Mouse (Mus musculus): ENCODE results near the gene Mtfr1l. TPM values are rescaled to one million over a fixed set of nuclear protein-coding genes. Genes with fewer than 3 reads are reported as not detected.

Mtfr1l gene
- polyA plus RNA-seq, 1 experiment from 2014 or later = 170 TPM

- H3K27ac ChIP-seq (replicated peaks in 1 of 2; ENCODE audit: control insufficient read depth in 1 of 2, insufficient read depth in 1 of 2, low read depth in 2 of 2, low read length in 2 of 2) = no peak overlapping the region
- ATAC-seq (ENCODE audit: insufficient number of reproducible peaks, insufficient read depth, low FRiP score, low read depth) = no peak; the same call in 1 of the 2 replicates
- peaks cover 35% of the 10 kb centered on the region for H3K36me3 ChIP-seq (ENCODE audit: control insufficient read depth, insufficient read depth, low read length)
- no peaks in the 10 kb centered on the region for H3K4me1 ChIP-seq (ENCODE audit: control insufficient read depth in 2 of 2, insufficient read depth in 2 of 2, low read length in 2 of 2)
- H3K4me3 ChIP-seq (ENCODE audit: control insufficient read depth in 1 of 2, insufficient read depth in 1 of 2, low read depth in 1 of 2, low read length in 2 of 2) = no peak overlapping the region
- no peak overlapping the region for H3K4me2 ChIP-seq (ENCODE audit: low read length)
- no peaks in the 10 kb centered on the region for H3K9me3 ChIP-seq (ENCODE audit: control insufficient read depth, low read length)
- H3K9ac ChIP-seq (ENCODE audit: low read length) = 0 out of 2 replicates have a peak overlapping the region, but pooled peaks have one; percentile 46
- 6% methylated on average over 9 of the region's 9 CpGs for WGBS
- no peaks in the 10 kb centered on the region; the same call in 1 of the 2 replicates for H3K27me3 ChIP-seq (ENCODE audit: control insufficient read depth, insufficient read depth, low read length)
Measured at GRCm38 (mm10) chr4:134478031-134478430, 57.2 kb downstream of the Mtfr1l start.

- no peak overlapping the region for H3K9ac ChIP-seq (ENCODE audit: low read length)
- no peaks in the 10 kb centered on the region for H3K4me1 ChIP-seq (ENCODE audit: control insufficient read depth in 2 of 2, insufficient read depth in 2 of 2, low read length in 2 of 2)
- 88% methylated on average over 8 of the region's 8 CpGs for WGBS
- no peak overlapping the region for H3K27ac ChIP-seq (replicated peaks in 1 of 2; ENCODE audit: control insufficient read depth in 1 of 2, insufficient read depth in 1 of 2, low read depth in 2 of 2, low read length in 2 of 2)
- no peak for ATAC-seq (ENCODE audit: insufficient number of reproducible peaks, insufficient read depth, low FRiP score, low read depth)
- H3K4me2 ChIP-seq (ENCODE audit: low read length) = no peak overlapping the region
- H3K4me3 ChIP-seq (ENCODE audit: control insufficient read depth in 1 of 2, insufficient read depth in 1 of 2, low read depth in 1 of 2, low read length in 2 of 2) = no peak overlapping the region
- H3K27me3 ChIP-seq (ENCODE audit: control insufficient read depth, insufficient read depth, low read length) = no peaks in the 10 kb centered on the region
- H3K9me3 ChIP-seq (ENCODE audit: control insufficient read depth, low read length) = no peaks in the 10 kb centered on the region
- peaks cover 47% of the 10 kb centered on the region for H3K36me3 ChIP-seq (ENCODE audit: control insufficient read depth, insufficient read depth, low read length)
Measured at GRCm38 (mm10) chr4:134476899-134477298, 58.3 kb downstream of the Mtfr1l start.

Small RNA genes lying within 50 kb of the gene (microRNA-seq; reads per million reads assigned to microRNA genes)
- gene Mir6403 = not detected

Other genes starting within 250 kb of the Mtfr1l start
- gene Pdik1l, start 247.5 kb downstream of the Mtfr1l start, polyA plus RNA-seq (2014; fragmentation: Nextera tagmentation; extraction: Ambion mirVana) = 13.5 and 15.3 TPM in 2 replicates
- 39.4 and 43.2 TPM in 2 replicates for gene Trim63, start 220.3 kb downstream of the Mtfr1l start, polyA plus RNA-seq (2014; fragmentation: Nextera tagmentation; extraction: Ambion mirVana)
- 0.08 and 0.11 TPM in 2 replicates for gene Slc30a2, start 192.2 kb downstream of the Mtfr1l start, polyA plus RNA-seq (2014; fragmentation: Nextera tagmentation; extraction: Ambion mirVana)
- 2.8 and 2.9 TPM in 2 replicates for gene Extl1, start 151.5 kb downstream of the Mtfr1l start, polyA plus RNA-seq (2014; fragmentation: Nextera tagmentation; extraction: Ambion mirVana)
- 11.1 and 12.8 TPM in 2 replicates for gene Pafah2, start 139.1 kb downstream of the Mtfr1l start, polyA plus RNA-seq (2014; fragmentation: Nextera tagmentation; extraction: Ambion mirVana)
- gene Stmn1, start 67.1 kb downstream of the Mtfr1l start, polyA plus RNA-seq (2014; fragmentation: Nextera tagmentation; extraction: Ambion mirVana) = 933 and 977 TPM in 2 replicates
- 4.2 and 4.6 TPM in 2 replicates for gene Paqr7, start 38.7 kb downstream of the Mtfr1l start, polyA plus RNA-seq (2014; fragmentation: Nextera tagmentation; extraction: Ambion mirVana)
- gene Aunip, start 24.4 kb downstream of the Mtfr1l start, polyA plus RNA-seq (2014; fragmentation: Nextera tagmentation; extraction: Ambion mirVana) = 2.3 and 3.2 TPM in 2 replicates
- 41.5 and 43.6 TPM in 2 replicates for gene Selenon, start 16.8 kb upstream of the Mtfr1l start, polyA plus RNA-seq (2014; fragmentation: Nextera tagmentation; extraction: Ambion mirVana)
- gene Man1c1, start 168.9 kb upstream of the Mtfr1l start, polyA plus RNA-seq (2014; fragmentation: Nextera tagmentation; extraction: Ambion mirVana) = 7.8 TPM in 2 replicates
- 10.7 and 12.3 TPM in 2 replicates for gene Ldlrap1, start 232.6 kb upstream of the Mtfr1l start, polyA plus RNA-seq (2014; fragmentation: Nextera tagmentation; extraction: Ambion mirVana)

All from heart, embryonic 14.5 days (tissue).